Mouse (Mus musculus): ENCODE data around the gene Smarcad1. TPM values are rescaled to one million over a fixed set of nuclear protein-coding genes. Genes with fewer than 3 reads are reported as not detected.
"Not testable (repeated sequence)": the region's sequence is repeated elsewhere in the genome, so short reads cannot be mapped to it uniquely, and the experiment has no call there.

Gene Smarcad1
- polyA plus RNA-seq, 1 experiment from 2014 or later, result 86.5 TPM

- H3K4me1 ChIP-seq (ENCODE audit: control insufficient read depth, insufficient read depth, low read length), result not testable (repeated sequence)
- 83% methylated on average over 5 of the region's 5 CpGs for WGBS
These were observed 23.4 kb upstream of the Smarcad1 start for GRCm38 (mm10) chr6:65018966-65019365.

GRCm38 (mm10) chr6:65021883-65022282, 20.5 kb upstream of the Smarcad1 start:
- WGBS, result 12% methylated on average over 4 of the region's 4 CpGs
- no peak for ATAC-seq (ENCODE audit: low read depth)
- Histone ChIP-seq H3K27ac (ENCODE audit: low read depth, low read length) (no peak overlapping the region), H3K9me3 (ENCODE audit: control insufficient read depth, low read length) (no peaks in the 10 kb centered on the region), H3K4me3 (ENCODE audit: low read depth, low read length) (no peak overlapping the region), H3K9ac (replicated peaks; ENCODE audit: low read depth, low read length) (no peak overlapping the region), H3K4me2 (ENCODE audit: low read depth, low read length) (no peak overlapping the region), H3K4me1 (ENCODE audit: control insufficient read depth, insufficient read depth, low read length) (no peaks in the 10 kb centered on the region), H3K27me3 (ENCODE audit: control insufficient read depth, insufficient read depth, low read length) (no peaks in the 10 kb centered on the region), H3K36me3 (ENCODE audit: control insufficient read depth, insufficient read depth, low read length) (no peaks in the 10 kb centered on the region)

More at GRCm38 (mm10) chr6:65018966-65019365, 23.4 kb upstream of the Smarcad1 start:
- not testable (repeated sequence) for H3K9ac ChIP-seq (replicated peaks; ENCODE audit: low read depth, low read length); H3K9me3 ChIP-seq (ENCODE audit: control insufficient read depth, low read length); H3K4me3 ChIP-seq (ENCODE audit: low read depth, low read length); H3K27me3 ChIP-seq (ENCODE audit: control insufficient read depth, insufficient read depth, low read length); H3K36me3 ChIP-seq (ENCODE audit: control insufficient read depth, insufficient read depth, low read length); H3K4me2 ChIP-seq (ENCODE audit: low read depth, low read length); H3K27ac ChIP-seq (ENCODE audit: low read depth, low read length); ATAC-seq (ENCODE audit: low read depth)

- no peaks in the 10 kb centered on the region for H3K4me1 ChIP-seq (ENCODE audit: control insufficient read depth, insufficient read depth, low read length)
- H3K27ac ChIP-seq (ENCODE audit: low read depth, low read length), result no peak overlapping the region
- H3K9me3 ChIP-seq (ENCODE audit: control insufficient read depth, low read length), result no peaks in the 10 kb centered on the region
- H3K9ac ChIP-seq (replicated peaks; ENCODE audit: low read depth, low read length), result no peak overlapping the region
- 27% methylated on average over 6 of the region's 6 CpGs for WGBS
- H3K4me2 ChIP-seq (ENCODE audit: low read depth, low read length), result no peak overlapping the region
- H3K36me3 ChIP-seq (ENCODE audit: control insufficient read depth, insufficient read depth, low read length), result no peaks in the 10 kb centered on the region
- no peak for ATAC-seq (ENCODE audit: low read depth)
- H3K4me3 ChIP-seq (ENCODE audit: low read depth, low read length), result no peak overlapping the region
- no peaks in the 10 kb centered on the region for H3K27me3 ChIP-seq (ENCODE audit: control insufficient read depth, insufficient read depth, low read length)
These were observed 19.3 kb upstream of the Smarcad1 start for GRCm38 (mm10) chr6:65023053-65023452.

GRCm38 (mm10) chr6:65024668-65025067, 17.7 kb upstream of the Smarcad1 start:
- H3K27ac ChIP-seq (ENCODE audit: low read depth, low read length), result no peak overlapping the region
- no peaks in the 10 kb centered on the region for H3K36me3 ChIP-seq (ENCODE audit: control insufficient read depth, insufficient read depth, low read length)
- no peaks in the 10 kb centered on the region for H3K4me1 ChIP-seq (ENCODE audit: control insufficient read depth, insufficient read depth, low read length)
- ATAC-seq (ENCODE audit: low read depth), result no peak
- no peaks in the 10 kb centered on the region for H3K27me3 ChIP-seq (ENCODE audit: control insufficient read depth, insufficient read depth, low read length)
- H3K9me3 ChIP-seq (ENCODE audit: control insufficient read depth, low read length), result no peaks in the 10 kb centered on the region
- no peak overlapping the region for H3K4me2 ChIP-seq (ENCODE audit: low read depth, low read length)
- no peak overlapping the region for H3K9ac ChIP-seq (replicated peaks; ENCODE audit: low read depth, low read length)
- 63% methylated on average over 2 of the region's 2 CpGs for WGBS
- H3K4me3 ChIP-seq (ENCODE audit: low read depth, low read length), result no peak overlapping the region

GRCm38 (mm10) chr6:65025130-65025529, 17.3 kb upstream of the Smarcad1 start:
- no peak for ATAC-seq (ENCODE audit: low read depth)
- Histone ChIP-seq H3K9ac (replicated peaks; ENCODE audit: low read depth, low read length) (no peak overlapping the region), H3K27me3 (ENCODE audit: control insufficient read depth, insufficient read depth, low read length) (no peaks in the 10 kb centered on the region), H3K27ac (ENCODE audit: low read depth, low read length) (no peak overlapping the region), H3K4me3 (ENCODE audit: low read depth, low read length) (no peak overlapping the region), H3K4me2 (ENCODE audit: low read depth, low read length) (no peak overlapping the region), H3K9me3 (ENCODE audit: control insufficient read depth, low read length) (no peaks in the 10 kb centered on the region), H3K4me1 (ENCODE audit: control insufficient read depth, insufficient read depth, low read length) (no peaks in the 10 kb centered on the region), H3K36me3 (ENCODE audit: control insufficient read depth, insufficient read depth, low read length) (no peaks in the 10 kb centered on the region)
- WGBS, result 99% methylated on average over 4 of the region's 4 CpGs

GRCm38 (mm10) chr6:65034661-65035060, 7.7 kb upstream of the Smarcad1 start:
- no peaks in the 10 kb centered on the region for H3K9me3 ChIP-seq (ENCODE audit: control insufficient read depth, low read length)
- no peak overlapping the region for H3K4me3 ChIP-seq (ENCODE audit: low read depth, low read length)
- no peak overlapping the region for H3K4me2 ChIP-seq (ENCODE audit: low read depth, low read length)
- H3K9ac ChIP-seq (replicated peaks; ENCODE audit: low read depth, low read length), result no peak overlapping the region
- no peak for ATAC-seq (ENCODE audit: low read depth)
- no peaks in the 10 kb centered on the region for H3K36me3 ChIP-seq (ENCODE audit: control insufficient read depth, insufficient read depth, low read length)
- no peak overlapping the region for H3K27ac ChIP-seq (ENCODE audit: low read depth, low read length)
- WGBS, result 89% methylated on average over 2 of the region's 2 CpGs
- H3K27me3 ChIP-seq (ENCODE audit: control insufficient read depth, insufficient read depth, low read length), result no peaks in the 10 kb centered on the region
- H3K4me1 ChIP-seq (ENCODE audit: control insufficient read depth, insufficient read depth, low read length), result no peaks in the 10 kb centered on the region

- Histone ChIP-seq H3K4me1 (ENCODE audit: control insufficient read depth, insufficient read depth, low read length) (no peaks in the 10 kb centered on the region), H3K4me3 (ENCODE audit: low read depth, low read length) (no peak overlapping the region), H3K36me3 (ENCODE audit: control insufficient read depth, insufficient read depth, low read length) (no peaks in the 10 kb centered on the region), H3K9ac (replicated peaks; ENCODE audit: low read depth, low read length) (no peak overlapping the region), H3K9me3 (ENCODE audit: control insufficient read depth, low read length) (no peaks in the 10 kb centered on the region), H3K27ac (ENCODE audit: low read depth, low read length) (no peak overlapping the region), H3K27me3 (ENCODE audit: control insufficient read depth, insufficient read depth, low read length) (no peaks in the 10 kb centered on the region), H3K4me2 (ENCODE audit: low read depth, low read length) (no peak overlapping the region)
- 93% methylated on average over 2 of the region's 2 CpGs for WGBS
- no peak for ATAC-seq (ENCODE audit: low read depth)
These were observed 6.9 kb upstream of the Smarcad1 start for GRCm38 (mm10) chr6:65035469-65035868.

GRCm38 (mm10) chr6:65041932-65042331, 451 bp upstream of the Smarcad1 start:
- Histone ChIP-seq H3K4me2 (ENCODE audit: low read depth, low read length) (peak overlapping the region; percentile 50), H3K9ac (replicated peaks; ENCODE audit: low read depth, low read length) (peak overlapping the region; percentile 99), H3K9me3 (ENCODE audit: control insufficient read depth, low read length) (no peaks in the 10 kb centered on the region), H3K4me3 (ENCODE audit: low read depth, low read length) (peak overlapping the region; percentile 70), H3K27ac (ENCODE audit: low read depth, low read length) (peak overlapping the region; percentile 98), H3K27me3 (ENCODE audit: control insufficient read depth, insufficient read depth, low read length) (no peaks in the 10 kb centered on the region), H3K36me3 (ENCODE audit: control insufficient read depth, insufficient read depth, low read length) (no peaks in the 10 kb centered on the region; the same call in 1 of the 2 replicates), H3K4me1 (ENCODE audit: control insufficient read depth, insufficient read depth, low read length) (peaks cover 8% of the 10 kb centered on the region; the same call in 1 of the 2 replicates)
- WGBS, result 31% methylated on average over 10 of the region's 10 CpGs
- peak; percentile 41 for ATAC-seq (ENCODE audit: low read depth)

- Histone ChIP-seq H3K4me3 (ENCODE audit: low read depth, low read length) (peak overlapping the region; percentile 70), H3K9ac (replicated peaks; ENCODE audit: low read depth, low read length) (peak overlapping the region; percentile 99), H3K27me3 (ENCODE audit: control insufficient read depth, insufficient read depth, low read length) (no peaks in the 10 kb centered on the region), H3K9me3 (ENCODE audit: control insufficient read depth, low read length) (no peaks in the 10 kb centered on the region), H3K4me1 (ENCODE audit: control insufficient read depth, insufficient read depth, low read length) (peaks cover 8% of the 10 kb centered on the region; the same call in 1 of the 2 replicates), H3K36me3 (ENCODE audit: control insufficient read depth, insufficient read depth, low read length) (peaks cover 5% of the 10 kb centered on the region; the same call in 1 of the 2 replicates), H3K27ac (ENCODE audit: low read depth, low read length) (peak overlapping the region; percentile 98), H3K4me2 (ENCODE audit: low read depth, low read length) (peak overlapping the region; percentile 73)
- 13% methylated on average over 7 of the region's 7 CpGs for WGBS
- no peak; the same call in 1 of the 2 replicates for ATAC-seq (ENCODE audit: low read depth)
These were observed 858 bp downstream of the Smarcad1 start for GRCm38 (mm10) chr6:65043241-65043640.
